8 mouse cellular contexts compared by ENCODE assay signal in genomic region chr14:12575105-12575504, GRCm38 (mm10).
DNase-seq lines count a peak whose midpoint lies in the region; ATAC-seq and TF ChIP-seq lines count a peak whose summit lies in the region.

No protein-coding gene starts in this region.

- no peaks in the 10 kb centered on the region for H3K36me3 ChIP-seq in E14TG2a.4 (ENCODE audit: insufficient read depth, low read length)
- no peaks in the 10 kb centered on the region for H3K36me3 ChIP-seq in forebrain, postnatal 0 days (ENCODE audit: insufficient read depth)
- H3K36me3 ChIP-seq in neural tube, embryonic 13.5 days, result no peaks in the 10 kb centered on the region

- ATAC-seq in forebrain, postnatal 0 days, result peak; percentile 74
- ATAC-seq in neural tube, embryonic 13.5 days (ENCODE audit: low read depth), result no peak

- DNase-seq in heart, postnatal 10 days, result peak; percentile 35 to 65
- no peak for DNase-seq in heart, postnatal 25 days (ENCODE audit: low spot score)
- DNase-seq in cerebellum, adult 18-20 months, result peak; percentile 46 to 52
- peak; percentile 90 for DNase-seq in forebrain, postnatal 0 days
- peak; percentile 39 to 42 for DNase-seq in left cerebral cortex, adult 2 months (ENCODE audit: extremely low spot score in 1 of 2, low spot score in 2 of 2)
- DNase-seq in urinary bladder, postnatal 36 days (ENCODE audit: low spot score in 2 of 2), result no peak

- no peak overlapping the region for H3K9ac ChIP-seq in forebrain, postnatal 0 days
- H3K9ac ChIP-seq in neural tube, embryonic 13.5 days, result no peak overlapping the region

- WGBS in forebrain, postnatal 0 days, result 15% methylated on average over 3 of the region's 3 CpGs
- WGBS in neural tube, embryonic 13.5 days, result 19% methylated on average over 3 of the region's 3 CpGs

- intact Hi-C loops in heart, postnatal 10 days (cut with DNase I), result loop anchor here (1.0 to 10.0 kb wide), 4 partner anchors 623 to 1342 kb away; no protein-coding TSS in a partner anchor
- intact Hi-C loops in heart, postnatal 25 days (cut with DNase I), result loop anchor here (1.0 to 10.0 kb wide), 4 partner anchors 60 to 770 kb away; no protein-coding TSS in a partner anchor
- intact Hi-C loops in left cerebral cortex, adult 2 months (cut with DNase I), result loop anchor here (1.0 to 10.0 kb wide), 4 partner anchors 248 to 623 kb away; partner anchors contain the start of gene Cadps

- peaks cover 16% of the 10 kb centered on the region for H3K4me1 ChIP-seq in E14TG2a.4 (replicated peaks; ENCODE audit: low read depth, low read length)
- no peaks in the 10 kb centered on the region for H3K4me1 ChIP-seq in forebrain, postnatal 0 days (ENCODE audit: insufficient read depth)
- H3K4me1 ChIP-seq in neural tube, embryonic 13.5 days (replicated peaks), result peaks cover 14% of the 10 kb centered on the region

- H3K27me3 ChIP-seq in E14TG2a.4 (ENCODE audit: insufficient read depth, low read length), result no peaks in the 10 kb centered on the region
- H3K27me3 ChIP-seq in forebrain, postnatal 0 days (ENCODE audit: insufficient read depth, low read length), result no peaks in the 10 kb centered on the region
- no peaks in the 10 kb centered on the region for H3K27me3 ChIP-seq in neural tube, embryonic 13.5 days

- H3K4me3 ChIP-seq in E14TG2a.4 (replicated peaks; ENCODE audit: low read length), result no peak overlapping the region
- no peak overlapping the region for H3K4me3 ChIP-seq in forebrain, postnatal 0 days (ENCODE audit: low read depth, low read length)
- H3K4me3 ChIP-seq in left cerebral cortex, adult 2 months, result no peak overlapping the region
- H3K4me3 ChIP-seq in neural tube, embryonic 13.5 days, result no peak overlapping the region

- no peaks in the 10 kb centered on the region for H3K9me3 ChIP-seq in E14TG2a.4 (ENCODE audit: low read length)
- H3K9me3 ChIP-seq in forebrain, postnatal 0 days (ENCODE audit: low read length), result no peaks in the 10 kb centered on the region
- no peaks in the 10 kb centered on the region for H3K9me3 ChIP-seq in neural tube, embryonic 13.5 days

- peak; percentile 65 for TF ChIP-seq CTCF in E14TG2a.4 (conservative IDR thresholded peaks at IDR 0.05; ENCODE audit: low read length)
- peak; percentile 91 for TF ChIP-seq CTCF in forebrain, postnatal 0 days (IDR thresholded peaks at IDR 0.05; ENCODE audit: low read depth)
- peak; percentile 75 for TF ChIP-seq CTCF in left cerebral cortex, adult 2 months (IDR thresholded peaks at IDR 0.05)

- H3K27ac ChIP-seq in forebrain, postnatal 0 days (ENCODE audit: low read depth, low read length), result no peak overlapping the region
- peak overlapping the region; percentile 38 for H3K27ac ChIP-seq in left cerebral cortex, adult 2 months
- H3K27ac ChIP-seq in neural tube, embryonic 13.5 days (replicated peaks), result 0 out of 2 replicates have a peak overlapping the region, but pooled peaks have one; percentile 1

- no peak overlapping the region for H3K4me2 ChIP-seq in forebrain, postnatal 0 days (ENCODE audit: low read depth)
- no peak overlapping the region for H3K4me2 ChIP-seq in neural tube, embryonic 13.5 days

Comparison
In these comparisons a context has a peak if more than half of its experiments do, and no peak if none do; other contexts are left out.
1. DNase-seq: peak in heart, postnatal 10 days (2 of 2), cerebellum, adult 18-20 months (2 of 2), forebrain, postnatal 0 days (single experiment) and left cerebral cortex, adult 2 months (2 of 2); none in heart, postnatal 25 days (single experiment) and urinary bladder, postnatal 36 days (0 of 2).
2. Peak in every context shown above with its lines, with median percentiles within 50 percentile points of each other: CTCF ChIP-seq.